Comparison of ENCODE assay signal across 10 mouse cellular contexts in the genomic region with DNA sequence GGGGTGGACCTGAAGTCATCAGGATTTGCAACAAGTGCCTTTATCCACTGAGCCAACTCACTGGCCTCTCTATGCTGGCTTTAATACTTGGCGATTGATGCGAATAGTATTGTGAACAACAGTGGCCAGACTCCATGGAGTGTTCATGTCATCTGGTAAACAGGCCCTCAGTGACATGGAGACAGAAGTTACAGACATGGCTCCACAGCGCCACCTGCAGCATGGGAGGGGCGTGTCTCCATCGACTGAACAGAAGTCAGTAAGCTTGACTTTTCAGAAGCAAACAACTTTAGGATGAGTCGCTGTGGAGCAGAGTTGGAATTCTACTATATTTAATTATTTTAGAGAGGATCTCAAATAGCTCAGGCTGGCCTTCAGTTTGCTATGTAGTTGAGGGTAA.
A peak's percentile ranks its signal among the peaks of the same experiment; 100 is the strongest.
DNase-seq lines count a peak whose midpoint lies in the region; ATAC-seq and TF ChIP-seq lines count a peak whose summit lies in the region.
"Had no signal": no experiment of that assay in that cellular context is flagged by ENCODE, and none has a peak within 500 bp of the region (broad histone marks: within the 10 kb centered on the region; RNA-seq: fewer than 3 reads in every experiment).

No protein-coding gene starts in this region.

- H3K27me3 ChIP-seq in CH12.LX (replicated peaks), result peaks cover 18% of the 10 kb centered on the region
- no peaks in the 10 kb centered on the region for H3K27me3 ChIP-seq in embryonic facial prominence, embryonic 10.5 days (replicated peaks; ENCODE audit: low read depth, poor library complexity, severe bottlenecking)
- H3K27me3 ChIP-seq: liver, embryonic 15.5 days; stomach, embryonic 15.5 days had no signal

- no peaks in the 10 kb centered on the region for H3K9me3 ChIP-seq in CH12.LX (replicated peaks; ENCODE audit: low read length)
- no peaks in the 10 kb centered on the region for H3K9me3 ChIP-seq in embryonic facial prominence, embryonic 10.5 days
- H3K9me3 ChIP-seq: liver, embryonic 15.5 days; stomach, embryonic 15.5 days had no signal

- 75% methylated on average over 6 of the region's 6 CpGs for WGBS in embryonic facial prominence, embryonic 10.5 days

- peak; percentile 76 for TF ChIP-seq CTCF in layer of hippocampus, adult 2 months (conservative IDR thresholded peaks at IDR 0.05)
- peak in 1 of 2 experiments; percentile 66; a peak in 3 of 4 replicates for TF ChIP-seq CTCF in CH12.LX (conservative IDR thresholded peaks at IDR 0.05 in 1 of 2, IDR thresholded peaks at IDR 0.05 in 1 of 2; ENCODE audit: low read depth in 2 of 2, low read length in 2 of 2)

- no peaks in the 10 kb centered on the region for H3K79me2 ChIP-seq in CH12.LX (replicated peaks; ENCODE audit: control insufficient read depth, extremely low read depth, insufficient read depth, poor library complexity, severe bottlenecking)

- peaks cover 0 to 3% of the 10 kb centered on the region in 2 experiments; a peak in 2 of 4 replicates for H3K4me1 ChIP-seq in CH12.LX (ENCODE audit: control insufficient read depth in 1 of 2, insufficient read depth in 2 of 2)
- H3K4me1 ChIP-seq in embryonic facial prominence, embryonic 10.5 days, result peaks cover 6% of the 10 kb centered on the region
- H3K4me1 ChIP-seq: liver, embryonic 15.5 days; stomach, embryonic 15.5 days had no signal

- in situ Hi-C loops in CH12.LX (cut with MboI; ENCODE audit: low pct_ligation_motif_present, low pct_unique_long_range_greater_than_20kb, low sequenced_read_pairs), result no loop called here

- no peak for TF ChIP-seq EP300 in CH12.LX (IDR thresholded peaks at IDR 0.05; ENCODE audit: low read length)

- no peak overlapping the region for H3K4me3 ChIP-seq in layer of hippocampus, adult 2 months
- no peak overlapping the region for H3K4me3 ChIP-seq in CH12.LX (replicated peaks in 1 of 3; ENCODE audit: low read depth in 2 of 3, low read length in 2 of 3, poor library complexity in 1 of 3)
- no peak overlapping the region for H3K4me3 ChIP-seq in embryonic facial prominence, embryonic 10.5 days
- H3K4me3 ChIP-seq: liver, embryonic 15.5 days; stomach, embryonic 15.5 days had no signal

- dilution Hi-C loops in CH12.LX (cut with MboI; ENCODE audit: extremely low pct_ligation_motif_present, extremely low pct_unique_long_range_greater_than_20kb, low sequenced_read_pairs), result no loop called here

- no peaks in the 10 kb centered on the region for H3K36me3 ChIP-seq in CH12.LX (replicated peaks in 1 of 2; ENCODE audit: control insufficient read depth in 1 of 2, insufficient read depth in 1 of 2, low read length in 1 of 2)
- no peaks in the 10 kb centered on the region for H3K36me3 ChIP-seq in embryonic facial prominence, embryonic 10.5 days (replicated peaks)
- H3K36me3 ChIP-seq: liver, embryonic 15.5 days; stomach, embryonic 15.5 days had no signal

- peak; percentile 36 for TF ChIP-seq RAD21 in CH12.LX (IDR thresholded peaks at IDR 0.05; ENCODE audit: low read depth, low read length)

- DNase-seq in layer of hippocampus, adult 2 months (ENCODE audit: low spot score in 2 of 2), result no peak
- no peak for DNase-seq in layer of hippocampus, postnatal 14 days (ENCODE audit: low spot score in 2 of 2)
- peak; percentile 54 for DNase-seq in CH12.LX (ENCODE audit: extremely low read depth)
- peak; percentile 34 for DNase-seq in T-cell, adult 2 months (ENCODE audit: low spot score)
- DNase-seq in embryonic facial prominence, embryonic 10.5 days (ENCODE audit: low spot score), result peak; percentile 50
- peak; percentile 63 for DNase-seq in retina, embryonic 14.5 days (ENCODE audit: low spot score)
- no peak for DNase-seq in heart, adult 18-20 months

- no peak overlapping the region for H3K9ac ChIP-seq in CH12.LX (ENCODE audit: insufficient read depth, low read depth)
- H3K9ac ChIP-seq: liver, embryonic 15.5 days; stomach, embryonic 15.5 days had no signal

- no peak for ATAC-seq in monocyte, adult 5-6 weeks (replicated peaks; ENCODE audit: insufficient number of reproducible peaks, low FRiP score, low TSS enrichment, poor library complexity, severe bottlenecking)

- H3K4me2 ChIP-seq in CH12.LX (ENCODE audit: insufficient read depth, low read depth, poor library complexity, severe bottlenecking), result no peak overlapping the region
- H3K4me2 ChIP-seq: liver, embryonic 15.5 days; stomach, embryonic 15.5 days had no signal

- TF ChIP-seq POLR2A in CH12.LX (IDR thresholded peaks at IDR 0.05; ENCODE audit: low read depth, low read length), result no peak

- no peak overlapping the region for H3K27ac ChIP-seq in layer of hippocampus, adult 2 months
- H3K27ac ChIP-seq in CH12.LX (ENCODE audit: insufficient read depth, low read depth), result no peak overlapping the region
- H3K27ac ChIP-seq in embryonic facial prominence, embryonic 10.5 days (replicated peaks), result no peak overlapping the region
- H3K27ac ChIP-seq: liver, embryonic 15.5 days; stomach, embryonic 15.5 days had no signal

TF ChIP-seq in CH12.LX, 34 proteins besides CTCF, POLR2A, EP300 and RAD21:
- TF ChIP-seq SMC3 (IDR thresholded peaks at IDR 0.05; ENCODE audit: low read depth, low read length) (peak; percentile 33), PAX5 (IDR thresholded peaks at IDR 0.05; ENCODE audit: low read length) (no peak), JUND (conservative IDR thresholded peaks at IDR 0.05; ENCODE audit: low read depth, low read length) (no peak), POLR2AphosphoS2 (IDR thresholded peaks at IDR 0.05; ENCODE audit: low read depth, low read length) (no peak)

Comparison
In these comparisons a context has a peak if more than half of its experiments do, and no peak if none do; other contexts are left out.
1. DNase-seq: peak in CH12.LX (single experiment), T-cell, adult 2 months (single experiment), embryonic facial prominence, embryonic 10.5 days (single experiment) and retina, embryonic 14.5 days (single experiment); none in layer of hippocampus, adult 2 months (0 of 2), layer of hippocampus, postnatal 14 days (0 of 2) and heart, adult 18-20 months (0 of 2).